Mouse (Mus musculus) ES-E14 (cell line): ENCODE measurements around the gene Pgap3.

ENCODE experiments used
- MAFK ChIP-seq: IDR thresholded peaks from 2 replicates; pipeline ENCODE4 v1.6.1; 2014; ENCODE audit warnings: mild to moderate bottlenecking, low read depth, low read length, inconsistent platforms; ENCODE audit not compliant: insufficient read depth
- ZNF384 ChIP-seq: IDR thresholded peaks from 2 replicates; pipeline ENCODE4 v1.6.1; 2012; ENCODE audit warnings: low read depth, low read length, inconsistent platforms

- TF ChIP-seq MAFK, result no peak
- TF ChIP-seq ZNF384, result no peak
Measured at GRCm38 (mm10) chr11:98353651-98354211, 46.6 kb downstream of the Pgap3 start.
